ENCODE assay signal across 17 mouse cellular contexts in the genomic region with DNA sequence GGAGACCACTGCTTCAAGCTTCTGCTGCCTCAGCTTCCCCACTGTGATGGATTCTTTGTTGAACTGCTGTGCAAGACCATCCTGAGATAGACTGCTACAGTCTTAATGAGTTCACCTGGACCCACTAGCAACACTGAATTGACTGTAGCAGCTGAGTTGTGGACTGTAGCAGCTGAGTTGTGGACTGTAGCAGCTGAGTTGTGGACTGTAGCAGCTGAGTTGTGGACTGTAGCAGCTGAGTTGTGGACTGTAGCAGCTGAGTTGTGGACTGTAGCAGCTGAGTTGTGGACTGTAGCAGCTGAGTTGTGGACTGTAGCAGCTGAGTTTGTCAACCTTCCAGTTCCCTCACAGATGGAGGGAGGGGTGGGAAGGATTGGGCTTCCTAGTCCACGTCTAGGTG. TPM values are rescaled to one million over a fixed set of nuclear protein-coding genes. Genes with fewer than 3 reads are reported as not detected.
DNase-seq lines count a peak whose midpoint lies in the region; TF ChIP-seq lines count a peak whose summit lies in the region.
"Not testable (repeated sequence)": the region's sequence is repeated elsewhere in the genome, so short reads cannot be mapped to it uniquely, and the experiment has no call there.
"Had no signal": no experiment of that assay in that cellular context is flagged by ENCODE, and none has a peak within 500 bp of the region (broad histone marks: within the 10 kb centered on the region; RNA-seq: fewer than 3 reads in every experiment).

No protein-coding gene starts in this region.

- not testable (repeated sequence) for H3K9me3 ChIP-seq in CH12.LX (replicated peaks; ENCODE audit: low read length)

- peaks cover 0 to 42% of the 10 kb centered on the region in 2 experiments; a peak in 3 of 4 replicates for H3K4me1 ChIP-seq in CH12.LX (ENCODE audit: control insufficient read depth in 1 of 2, insufficient read depth in 2 of 2)

- not testable (repeated sequence) for TF ChIP-seq EP300 in CH12.LX (IDR thresholded peaks at IDR 0.05; ENCODE audit: low read length)

- H3ac ChIP-seq in C2C12 (ENCODE audit: control insufficient read depth, insufficient read length, low read depth); myocyte (ENCODE audit: control insufficient read depth, insufficient read length): not testable (repeated sequence)

- DNase-seq in CH12.LX (ENCODE audit: extremely low read depth): not testable (repeated sequence)

- H3K27me3 ChIP-seq in C2C12 (ENCODE audit: control insufficient read depth, insufficient read depth, insufficient read length); CH12.LX (replicated peaks); myocyte (ENCODE audit: control insufficient read depth, insufficient read depth, insufficient read length): not testable (repeated sequence)

- not testable (repeated sequence) for TF ChIP-seq CTCF in C2C12 (IDR thresholded peaks at IDR 0.05; ENCODE audit: control insufficient read depth, insufficient read depth, insufficient read length); CH12.LX (conservative IDR thresholded peaks at IDR 0.05 in 1 of 2, IDR thresholded peaks at IDR 0.05 in 1 of 2; ENCODE audit: low read depth in 2 of 2, low read length in 2 of 2)

- not testable (repeated sequence) for TF ChIP-seq POLR2A in CH12.LX (IDR thresholded peaks at IDR 0.05; ENCODE audit: low read depth, low read length); myocyte (IDR thresholded peaks at IDR 0.05; ENCODE audit: insufficient read length, low read depth)

- H3K79me3 ChIP-seq in C2C12 (ENCODE audit: low read depth): not testable (repeated sequence)

- in situ Hi-C loops in CH12.LX (cut with MboI; ENCODE audit: low pct_ligation_motif_present, low pct_unique_long_range_greater_than_20kb, low sequenced_read_pairs): not testable (repeated sequence)

- H3K4me2 ChIP-seq in CH12.LX (ENCODE audit: insufficient read depth, low read depth, poor library complexity, severe bottlenecking): not testable (repeated sequence)
- H3K4me2 ChIP-seq in myocyte (ENCODE audit: low read depth): peak overlapping the region; percentile 31

- not testable (repeated sequence) for H3K36me3 ChIP-seq in C2C12 (ENCODE audit: control insufficient read depth, insufficient read depth); CH12.LX (replicated peaks in 1 of 2; ENCODE audit: control insufficient read depth in 1 of 2, insufficient read depth in 1 of 2, low read length in 1 of 2); myocyte (ENCODE audit: control insufficient read depth, insufficient read depth)

- dilution Hi-C loops in CH12.LX (cut with MboI; ENCODE audit: extremely low pct_ligation_motif_present, extremely low pct_unique_long_range_greater_than_20kb, low sequenced_read_pairs): not testable (repeated sequence)

- not testable (repeated sequence) for H3K4me3 ChIP-seq in C2C12 (ENCODE audit: insufficient read depth, poor library complexity, severe bottlenecking); CH12.LX (replicated peaks in 1 of 3; ENCODE audit: low read depth in 2 of 3, low read length in 2 of 3, poor library complexity in 1 of 3); myocyte

- TF ChIP-seq RAD21 in CH12.LX (IDR thresholded peaks at IDR 0.05; ENCODE audit: low read depth, low read length): not testable (repeated sequence)

- not testable (repeated sequence) for H3K9ac ChIP-seq in CH12.LX (ENCODE audit: insufficient read depth, low read depth)

- H3K79me2 ChIP-seq in C2C12 (ENCODE audit: control insufficient read depth, insufficient read depth); CH12.LX (replicated peaks; ENCODE audit: control insufficient read depth, extremely low read depth, insufficient read depth, poor library complexity, severe bottlenecking); myocyte (ENCODE audit: control insufficient read depth, insufficient read depth): not testable (repeated sequence)

- not testable (repeated sequence) for H3K27ac ChIP-seq in CH12.LX (ENCODE audit: insufficient read depth, low read depth)

TF ChIP-seq in C2C12, 6 proteins besides CTCF, POLR2A, EP300 and RAD21:
- peak; percentile 24 for TF ChIP-seq MYOD1 (IDR thresholded peaks at IDR 0.05; ENCODE audit: control insufficient read depth, insufficient read length, low read depth)

TF ChIP-seq in CH12.LX, 34 proteins besides CTCF, POLR2A, EP300 and RAD21:
- TF ChIP-seq ETS1 (conservative IDR thresholded peaks at IDR 0.05; ENCODE audit: low read depth, low read length): peak; percentile 36; the same call in 1 of the 2 replicates

TF ChIP-seq in myocyte, 11 proteins besides CTCF, POLR2A, EP300 and RAD21:
- TF ChIP-seq MYOD1 (IDR thresholded peaks at IDR 0.05; ENCODE audit: control insufficient read depth in 1 of 3, insufficient read length in 2 of 3, low read depth in 2 of 3) (peak in 2 of 3 experiments; percentile 66 to 83), TCF3 (IDR thresholded peaks at IDR 0.05; ENCODE audit: insufficient read length, low read depth) (peak; percentile 88), TCF12 (IDR thresholded peaks at IDR 0.05; ENCODE audit: insufficient read depth, poor library complexity, severe bottlenecking) (peak; percentile 32), MYOG (IDR thresholded peaks at IDR 0.05; ENCODE audit: control insufficient read depth in 1 of 3, insufficient read depth in 1 of 3, insufficient read length in 2 of 3, low read depth in 2 of 3) (peak; percentile 22 to 76 (median 76))
TF ChIP-seq in myocyte: peak in this region for 4; not testable (repeated sequence) for 7.

RNA-seq across cellular contexts. Expression of gene Cd7, which starts 3.8 kb away (rescaled TPM):
- polyA plus RNA-seq in C2C12 (2012; fragmentation: generic; extraction: Trizol) (not detected), CH12.LX (2012; ENCODE audit: insufficient read length, low read depth) (0.67 and 1.0 TPM in 2 replicates), myocyte (2012; fragmentation: generic; extraction: Trizol) (0.35 TPM)
- total RNA-seq in CH12.LX (2012; rRNA removed) (0.84 and 2.7 TPM in 2 replicates), CH12.LX (2014; rRNA removed) (0.51 and 0.82 TPM in 2 replicates)
- total RNA-seq: adrenal gland, postnatal 25 days; G1E had no signal
- polyA plus RNA-seq: G1E, Patski had no signal

RNA-seq across cellular contexts. Expression of gene Sectm1b, which starts 20.3 kb away (rescaled TPM):
- polyA plus RNA-seq in C2C12 (2012; fragmentation: generic; extraction: Trizol) (not detected), CH12.LX (2012; ENCODE audit: insufficient read length, low read depth) (not detected in 2 replicates), myocyte (2012; fragmentation: generic; extraction: Trizol) (not detected)
- total RNA-seq in CH12.LX (2012; rRNA removed) (not detected in 2 replicates), CH12.LX (2014; rRNA removed) (not detected in 2 replicates)
- total RNA-seq: adrenal gland, adult 2 months; adrenal gland, adult 8-10 months; adrenal gland, postnatal 10 days; adrenal gland, postnatal 14 days; adrenal gland, postnatal 25 days; adrenal gland, postnatal 36 days; ES-E14; MEL had no signal
- polyA plus RNA-seq: activated CD4-positive, CD25-positive, alpha-beta regulatory T cell, adult 4 months; adrenal gland, adult 2 months; brain, embryonic 14.5 days; CD4-positive, CD25-positive, alpha-beta regulatory T cell, adult 4 months; cerebellum, adult 2 months; G1E had no signal

RNA-seq across cellular contexts. Expression of gene Sectm1a, which starts 38.0 kb away (rescaled TPM):
- polyA plus RNA-seq in C2C12 (2012; fragmentation: generic; extraction: Trizol): not detected
- 0.08 TPM in 1 of 2 replicates, not detected in the other for total RNA-seq in CH12.LX (2012; rRNA removed)
- total RNA-seq in CH12.LX (2014; rRNA removed): not detected in 2 replicates
- not detected in 2 replicates for polyA plus RNA-seq in CH12.LX (2012; ENCODE audit: insufficient read length, low read depth)
- polyA plus RNA-seq in myocyte (2012; fragmentation: generic; extraction: Trizol): 0.12 TPM
- total RNA-seq: adrenal gland, adult 2 months; adrenal gland, postnatal 14 days; adrenal gland, postnatal 25 days; adrenal gland, postnatal 36 days; ES-E14 had no signal
- polyA plus RNA-seq: activated CD4-positive, CD25-positive, alpha-beta regulatory T cell, adult 4 months; brain, embryonic 14.5 days; CD4-positive, CD25-positive, alpha-beta regulatory T cell, adult 4 months; cerebellum, adult 2 months; G1E had no signal

RNA-seq across cellular contexts. Expression of gene Csnk1d, which starts 51.9 kb away (rescaled TPM):
- polyA plus RNA-seq in C2C12 (2012; fragmentation: generic; extraction: Trizol) (79.2 TPM), CH12.LX (2012; ENCODE audit: insufficient read length, low read depth) (134 and 136 TPM in 2 replicates), myocyte (2012; fragmentation: generic; extraction: Trizol) (79.5 TPM)
- total RNA-seq in CH12.LX (2012; rRNA removed) (92.1 and 96.8 TPM in 2 replicates), CH12.LX (2014; rRNA removed) (77.7 and 77.8 TPM in 2 replicates)
